In the genomic region with DNA sequence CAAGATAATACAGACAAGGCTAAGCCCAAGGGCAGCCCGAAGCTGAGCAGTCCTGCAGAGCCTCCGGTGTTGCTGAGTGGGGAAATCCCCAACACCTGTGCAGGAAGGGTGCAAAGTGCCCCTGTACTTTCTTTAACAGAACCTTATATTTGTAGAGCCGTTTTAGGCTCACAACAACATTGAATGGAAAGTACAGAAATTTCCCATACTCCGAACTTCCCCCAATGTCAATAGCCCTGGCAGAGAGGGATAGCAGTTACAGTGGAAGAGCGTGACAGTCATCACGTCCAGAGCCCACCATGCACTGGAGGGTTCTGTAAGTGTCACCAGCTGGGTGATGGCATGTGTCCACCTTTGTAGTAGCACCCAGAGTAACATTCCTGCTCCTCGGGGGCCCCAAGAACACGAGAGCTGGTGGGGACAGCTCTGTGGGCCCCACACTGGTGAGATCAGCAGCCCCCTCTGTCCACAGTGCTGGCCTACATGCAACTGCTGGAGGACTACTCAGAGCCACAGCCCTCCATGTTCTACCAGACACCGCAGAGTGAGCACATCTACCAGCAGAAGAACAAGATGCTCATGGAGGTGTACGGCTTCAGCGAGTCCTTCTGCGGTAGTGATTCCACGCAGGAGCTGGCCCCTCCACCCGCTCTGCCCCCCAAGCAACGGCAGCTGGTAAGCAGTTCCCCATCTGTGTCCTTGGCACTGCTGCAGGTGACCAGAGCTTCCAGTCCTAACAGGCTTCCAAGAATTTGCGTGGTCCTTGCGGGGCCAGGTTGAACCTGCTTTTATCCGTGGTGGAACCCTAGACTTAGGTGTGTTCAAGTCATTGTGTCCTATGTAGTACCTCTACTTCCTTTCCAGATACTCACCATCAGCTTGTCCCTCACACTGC, we compare ENCODE assay signal across 18 mouse cellular contexts. TPM values are rescaled to one million over a fixed set of nuclear protein-coding genes. Genes with fewer than 3 reads are reported as not detected.
DNase-seq lines count a peak whose midpoint lies in the region; ATAC-seq and TF ChIP-seq lines count a peak whose summit lies in the region.
"Had no signal": no experiment of that assay in that cellular context is flagged by ENCODE, and none has a peak within 500 bp of the region (broad histone marks: within the 10 kb centered on the region; RNA-seq: fewer than 3 reads in every experiment).

No protein-coding gene starts in this region.

- DNase-seq in midbrain, postnatal 0 days (ENCODE audit: low spot score): peak; percentile 21
- peak; percentile 68 for DNase-seq in CH12.LX (ENCODE audit: extremely low read depth)
- peak; percentile 72 to 73 for DNase-seq in cerebellum, adult 2 months
- no peak for DNase-seq in right cerebral cortex, adult 18-20 months
- DNase-seq in lung, postnatal 36 days: no peak
- DNase-seq: kidney, adult 9 months; liver, embryonic 13.5 days had no signal

- peaks cover 75% of the 10 kb centered on the region for H3K36me3 ChIP-seq in midbrain, postnatal 0 days (ENCODE audit: insufficient read depth, low read length)
- peaks cover 53% of the 10 kb centered on the region for H3K36me3 ChIP-seq in midbrain, embryonic 15.5 days (replicated peaks)
- H3K36me3 ChIP-seq in CH12.LX (replicated peaks in 1 of 2; ENCODE audit: control insufficient read depth in 1 of 2, insufficient read depth in 1 of 2, low read length in 1 of 2): peaks cover 82 to 88% of the 10 kb centered on the region in 2 experiments

- in situ Hi-C loops in CH12.LX (cut with MboI; ENCODE audit: low pct_ligation_motif_present, low pct_unique_long_range_greater_than_20kb, low sequenced_read_pairs): no loop called here

- no peak for TF ChIP-seq CTCF in midbrain, postnatal 0 days (IDR thresholded peaks at IDR 0.05)
- TF ChIP-seq CTCF in CH12.LX (conservative IDR thresholded peaks at IDR 0.05 in 1 of 2, IDR thresholded peaks at IDR 0.05 in 1 of 2; ENCODE audit: low read depth in 2 of 2, low read length in 2 of 2): no peak
- TF ChIP-seq CTCF in cerebellum, adult 2 months (IDR thresholded peaks at IDR 0.05; ENCODE audit: borderline replicate concordance, insufficient read depth, low read depth, low read length): no peak

- H3K9ac ChIP-seq in midbrain, postnatal 0 days (replicated peaks; ENCODE audit: low read length, poor library complexity, severe bottlenecking): no peak overlapping the region
- H3K9ac ChIP-seq in midbrain, embryonic 15.5 days: no peak overlapping the region
- peak overlapping the region; percentile 22; the same call in 1 of the 2 replicates for H3K9ac ChIP-seq in CH12.LX (ENCODE audit: insufficient read depth, low read depth)
- H3K9ac ChIP-seq: embryonic facial prominence, embryonic 12.5 days; hindbrain, embryonic 12.5 days; liver, embryonic 13.5 days had no signal

- TF ChIP-seq RAD21 in CH12.LX (IDR thresholded peaks at IDR 0.05; ENCODE audit: low read depth, low read length): peak; percentile 7

- no peak overlapping the region for H3K27ac ChIP-seq in midbrain, postnatal 0 days (ENCODE audit: low read depth, low read length)
- no peak overlapping the region for H3K27ac ChIP-seq in midbrain, embryonic 15.5 days
- H3K27ac ChIP-seq in CH12.LX (ENCODE audit: insufficient read depth, low read depth): peak overlapping the region; percentile 96
- peak overlapping the region; percentile 85 for H3K27ac ChIP-seq in cerebellum, adult 2 months (ENCODE audit: insufficient read depth, low read length)
- H3K27ac ChIP-seq: embryonic facial prominence, embryonic 12.5 days; hindbrain, embryonic 12.5 days; liver, embryonic 13.5 days had no signal

- H3K4me2 ChIP-seq in midbrain, postnatal 0 days (ENCODE audit: low read depth, low read length, poor library complexity, severe bottlenecking): no peak overlapping the region
- H3K4me2 ChIP-seq in midbrain, embryonic 15.5 days: no peak overlapping the region
- H3K4me2 ChIP-seq in CH12.LX (ENCODE audit: insufficient read depth, low read depth, poor library complexity, severe bottlenecking): peak overlapping the region; percentile 49
- H3K4me2 ChIP-seq: embryonic facial prominence, embryonic 12.5 days; hindbrain, embryonic 12.5 days; liver, embryonic 13.5 days had no signal

- no peaks in the 10 kb centered on the region for H3K27me3 ChIP-seq in midbrain, postnatal 0 days (ENCODE audit: insufficient read depth, low read length)
- H3K27me3 ChIP-seq in midbrain, embryonic 15.5 days (replicated peaks): no peaks in the 10 kb centered on the region
- no peaks in the 10 kb centered on the region for H3K27me3 ChIP-seq in CH12.LX (replicated peaks)
- no peaks in the 10 kb centered on the region for H3K27me3 ChIP-seq in cerebellum, adult 2 months (ENCODE audit: control insufficient read depth, insufficient read depth, low read length)
- H3K27me3 ChIP-seq: embryonic facial prominence, embryonic 12.5 days; hindbrain, embryonic 12.5 days; liver, embryonic 13.5 days had no signal

- WGBS in midbrain, postnatal 0 days: 94% methylated on average over 18 of the region's 18 CpGs
- WGBS in midbrain, embryonic 15.5 days: 96% methylated on average over 18 of the region's 18 CpGs
- WGBS in cerebellum, adult 2 months: 35% methylated on average over 18 of the region's 18 CpGs

- no peak for ATAC-seq in midbrain, postnatal 0 days (ENCODE audit: low FRiP score)
- no peak for ATAC-seq in midbrain, embryonic 15.5 days (replicated peaks)
- peak; percentile 40; the same call in 1 of the 2 replicates for ATAC-seq in neutrophil, adult 5-6 weeks (ENCODE audit: extremely low read depth, insufficient number of reproducible peaks, low FRiP score, poor library complexity, severe bottlenecking)
- ATAC-seq: lung, postnatal 0 days had no signal

- no peaks in the 10 kb centered on the region for H3K9me3 ChIP-seq in midbrain, postnatal 0 days (ENCODE audit: low read length)
- no peaks in the 10 kb centered on the region for H3K9me3 ChIP-seq in midbrain, embryonic 15.5 days
- no peaks in the 10 kb centered on the region for H3K9me3 ChIP-seq in CH12.LX (replicated peaks; ENCODE audit: low read length)
- H3K9me3 ChIP-seq: embryonic facial prominence, embryonic 12.5 days; hindbrain, embryonic 12.5 days; liver, embryonic 13.5 days had no signal

- no peak overlapping the region for H3K4me3 ChIP-seq in midbrain, postnatal 0 days (ENCODE audit: low read depth, low read length)
- no peak overlapping the region for H3K4me3 ChIP-seq in midbrain, embryonic 15.5 days
- peak overlapping the region; percentile 15 to 53 (median 36) for H3K4me3 ChIP-seq in CH12.LX (replicated peaks in 1 of 3; ENCODE audit: low read depth in 2 of 3, low read length in 2 of 3, poor library complexity in 1 of 3)
- no peak overlapping the region for H3K4me3 ChIP-seq in cerebellum, adult 2 months (replicated peaks; ENCODE audit: insufficient read depth, low read depth, low read length)
- H3K4me3 ChIP-seq: embryonic facial prominence, embryonic 12.5 days; hindbrain, embryonic 12.5 days; liver, embryonic 13.5 days had no signal

- TF ChIP-seq POLR2A in CH12.LX (IDR thresholded peaks at IDR 0.05; ENCODE audit: low read depth, low read length): peak; percentile 13
- TF ChIP-seq POLR2A in cerebellum, adult 2 months (IDR thresholded peaks at IDR 0.05; ENCODE audit: borderline replicate concordance, insufficient read depth, low read length): no peak

- TF ChIP-seq EP300 in CH12.LX (IDR thresholded peaks at IDR 0.05; ENCODE audit: low read length): peak; percentile 96

- H3K4me1 ChIP-seq in midbrain, postnatal 0 days (ENCODE audit: insufficient read depth, low read length): no peaks in the 10 kb centered on the region
- H3K4me1 ChIP-seq in midbrain, embryonic 15.5 days: no peaks in the 10 kb centered on the region
- H3K4me1 ChIP-seq in CH12.LX (ENCODE audit: control insufficient read depth in 1 of 2, insufficient read depth in 2 of 2): peaks cover 66 to 91% of the 10 kb centered on the region in 2 experiments
- H3K4me1 ChIP-seq in cerebellum, adult 2 months (ENCODE audit: control insufficient read depth, insufficient read depth, low read length): peaks cover 57% of the 10 kb centered on the region
- H3K4me1 ChIP-seq: embryonic facial prominence, embryonic 12.5 days had no signal

- dilution Hi-C loops in CH12.LX (cut with MboI; ENCODE audit: extremely low pct_ligation_motif_present, extremely low pct_unique_long_range_greater_than_20kb, low sequenced_read_pairs): no loop called here

- H3K79me2 ChIP-seq in CH12.LX (replicated peaks; ENCODE audit: control insufficient read depth, extremely low read depth, insufficient read depth, poor library complexity, severe bottlenecking): peaks cover 34% of the 10 kb centered on the region

TF ChIP-seq in CH12.LX, 34 proteins besides CTCF, POLR2A, EP300 and RAD21 (continues in another document):
- TF ChIP-seq CHD1 (IDR thresholded peaks at IDR 0.05; ENCODE audit: low read depth, low read length) (peak; percentile 87; the same call in 1 of the 2 replicates), SMC3 (IDR thresholded peaks at IDR 0.05; ENCODE audit: low read depth, low read length) (no peak), MYC (IDR thresholded peaks at IDR 0.05; ENCODE audit: low read depth, low read length) (no peak), POLR2AphosphoS2 (IDR thresholded peaks at IDR 0.05; ENCODE audit: low read depth, low read length) (no peak), GABPA (IDR thresholded peaks at IDR 0.05; ENCODE audit: insufficient replicate concordance, low read depth, low read length) (no peak), CHD2 (IDR thresholded peaks at IDR 0.05; ENCODE audit: low read length) (peak; percentile 82), MAFK (IDR thresholded peaks at IDR 0.05; ENCODE audit: insufficient replicate concordance, low read length) (no peak), KAT2A (IDR thresholded peaks at IDR 0.05; ENCODE audit: insufficient replicate concordance, low read length) (no peak), E2F4 (IDR thresholded peaks at IDR 0.05; ENCODE audit: insufficient replicate concordance, low read depth, low read length) (no peak)

RNA-seq across cellular contexts. Expression of a gene that starts 44.5 kb away (rescaled TPM):
- total RNA-seq in midbrain, postnatal 0 days (2014; rRNA removed): 0.60 and 1.7 TPM in 2 replicates
- 0.21 and 0.65 TPM in 2 replicates for polyA plus RNA-seq in midbrain, postnatal 0 days (2015; fragmentation: Nextera tagmentation; extraction: Ambion mirVana)
- polyA plus RNA-seq in midbrain, embryonic 15.5 days (2015; fragmentation: Nextera tagmentation; extraction: Ambion mirVana): 0.15 and 0.21 TPM in 2 replicates
- total RNA-seq in CH12.LX (2012; rRNA removed) (not detected in 2 replicates), CH12.LX (2014; rRNA removed) (not detected in 2 replicates)
- not detected in 2 replicates for polyA plus RNA-seq in CH12.LX (2012; ENCODE audit: insufficient read length, low read depth)
- polyA plus RNA-seq in cerebellum, adult 2 months (2012; rRNA removed): 0.19 and 0.28 TPM in 2 replicates
- total RNA-seq in neutrophil, adult 5-6 weeks (2017): not detected in 2 replicates
- total RNA-seq: adrenal gland, postnatal 25 days had no signal
- polyA plus RNA-seq: embryonic facial prominence, embryonic 12.5 days; heart, embryonic 14.5 days; hindbrain, embryonic 12.5 days; urinary bladder, adult 2 months had no signal

RNA-seq across cellular contexts. Expression of a gene that starts 52.1 kb away (rescaled TPM):
- not detected in 2 replicates for total RNA-seq in midbrain, postnatal 0 days (2014; rRNA removed)
- polyA plus RNA-seq in midbrain, postnatal 0 days (2015; fragmentation: Nextera tagmentation; extraction: Ambion mirVana): not detected in 2 replicates
- polyA plus RNA-seq in midbrain, embryonic 15.5 days (2015; fragmentation: Nextera tagmentation; extraction: Ambion mirVana): 0.89 TPM in 1 of 2 replicates, not detected in the other
- not detected in 2 replicates for total RNA-seq in CH12.LX (2012; rRNA removed)
- not detected in 2 replicates for total RNA-seq in CH12.LX (2014; rRNA removed)
- polyA plus RNA-seq in CH12.LX (2012; ENCODE audit: insufficient read length, low read depth): 0.60 TPM in 1 of 2 replicates, not detected in the other
- not detected in 2 replicates for polyA plus RNA-seq in cerebellum, adult 2 months (2012; rRNA removed)
- 0.74 and 1.5 TPM in 2 replicates for total RNA-seq in neutrophil, adult 5-6 weeks (2017)
- total RNA-seq: adrenal gland, postnatal 25 days; ES-E14; layer of hippocampus, postnatal 10 days had no signal
- polyA plus RNA-seq: embryonic facial prominence, embryonic 12.5 days; gonadal fat pad, adult 2 months; heart, embryonic 14.5 days; hindbrain, embryonic 12.5 days; liver, embryonic 13.5 days; lung, postnatal 0 days; urinary bladder, adult 2 months had no signal

Comparison
In these comparisons a context has a peak if more than half of its experiments do, and no peak if none do; other contexts are left out.
1. DNase-seq: peak in midbrain, postnatal 0 days (single experiment), CH12.LX (single experiment) and cerebellum, adult 2 months (2 of 2); none in right cerebral cortex, adult 18-20 months (single experiment) and lung, postnatal 36 days (single experiment).
2. H3K27ac ChIP-seq: peak in CH12.LX (single experiment) and cerebellum, adult 2 months (single experiment); none in midbrain, postnatal 0 days (single experiment) and midbrain, embryonic 15.5 days (single experiment).
3. H3K4me3 ChIP-seq: peak in CH12.LX (3 of 3); none in midbrain, postnatal 0 days (single experiment), midbrain, embryonic 15.5 days (single experiment) and cerebellum, adult 2 months (single experiment).